In the genomic region with DNA sequence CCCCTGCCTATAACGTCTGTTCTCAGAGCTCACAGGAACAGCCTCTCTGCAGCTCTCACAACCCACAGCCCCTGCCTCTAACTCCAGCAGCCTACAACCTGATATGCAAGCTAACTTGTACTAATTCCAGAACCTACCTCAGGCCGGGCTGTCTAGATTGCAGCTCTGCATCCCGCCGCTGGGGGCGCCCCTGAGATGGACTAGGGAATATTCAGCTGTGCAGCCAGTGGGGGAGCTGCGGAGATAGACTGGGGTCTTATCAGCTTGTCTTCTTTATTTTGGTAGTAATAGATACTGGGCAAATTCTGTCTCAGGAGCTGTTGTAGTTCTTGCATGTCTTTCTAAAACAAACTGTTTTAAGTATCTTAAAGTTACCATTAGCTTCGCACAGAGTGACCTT, we compare ENCODE assay signal across 9 mouse cellular contexts.
DNase-seq lines count a peak whose midpoint lies in the region; ATAC-seq lines count a peak whose summit lies in the region.
"Had no signal": no experiment of that assay in that cellular context is flagged by ENCODE, and none has a peak within 500 bp of the region (broad histone marks: within the 10 kb centered on the region; RNA-seq: fewer than 3 reads in every experiment).

No protein-coding gene starts in this region.

- peaks cover 2% of the 10 kb centered on the region; the same call in 1 of the 2 replicates for H3K9me3 ChIP-seq in liver, embryonic 11.5 days (ENCODE audit: control insufficient read depth, low read length)
- no peaks in the 10 kb centered on the region for H3K9me3 ChIP-seq in forebrain, embryonic 14.5 days (replicated peaks; ENCODE audit: control insufficient read depth, low read length)

- H3K27me3 ChIP-seq in liver, embryonic 11.5 days (replicated peaks; ENCODE audit: control insufficient read depth, insufficient read depth, low read length), result no peaks in the 10 kb centered on the region
- no peaks in the 10 kb centered on the region for H3K27me3 ChIP-seq in forebrain, embryonic 14.5 days (replicated peaks; ENCODE audit: control insufficient read depth, insufficient read depth, low read length)

- no peaks in the 10 kb centered on the region for H3K4me1 ChIP-seq in liver, embryonic 11.5 days (replicated peaks; ENCODE audit: control insufficient read depth, insufficient read depth, low read length)
- H3K4me1 ChIP-seq in forebrain, embryonic 14.5 days (ENCODE audit: control insufficient read depth, insufficient read depth, low read length), result no peaks in the 10 kb centered on the region

- H3K4me3 ChIP-seq in liver, embryonic 11.5 days (ENCODE audit: low read depth, low read length), result no peak overlapping the region
- H3K4me3 ChIP-seq in forebrain, embryonic 14.5 days (ENCODE audit: low read depth, low read length), result no peak overlapping the region

- peak; percentile 11 to 47 for DNase-seq in adrenal gland, adult (ENCODE audit: inconsistent age in 2 of 2, low spot score in 1 of 2)
- no peak for DNase-seq in adrenal gland, adult 8-10 months
- peak; percentile 35 for DNase-seq in kidney, postnatal 14 days
- no peak for DNase-seq in kidney, adult 11 months
- DNase-seq in adrenal gland, postnatal 14 days, result peak; percentile 63
- peak; percentile 38 for DNase-seq in liver, embryonic 11.5 days (ENCODE audit: low spot score)
- peak; percentile 20 to 69 for DNase-seq in spleen, postnatal 10 days (ENCODE audit: low spot score in 2 of 2)
- DNase-seq in forebrain, embryonic 14.5 days (ENCODE audit: low spot score), result no peak

- no peak overlapping the region for H3K9ac ChIP-seq in liver, embryonic 11.5 days (ENCODE audit: low read depth, low read length)
- H3K9ac ChIP-seq in forebrain, embryonic 14.5 days (ENCODE audit: low read length), result no peak overlapping the region

- WGBS in liver, embryonic 11.5 days, result 34% methylated on average over 7 of the region's 7 CpGs
- WGBS in forebrain, embryonic 14.5 days, result 37% methylated on average over 7 of the region's 7 CpGs

- H3K27ac ChIP-seq in liver, embryonic 11.5 days (ENCODE audit: low read depth, low read length), result no peak overlapping the region
- no peak overlapping the region for H3K27ac ChIP-seq in forebrain, embryonic 14.5 days (ENCODE audit: low read depth, low read length)
- H3K27ac ChIP-seq: macrophage had no signal

- ATAC-seq in liver, embryonic 11.5 days (replicated peaks; ENCODE audit: low FRiP score), result peak; percentile 77
- ATAC-seq in forebrain, embryonic 14.5 days, result no peak

- no peak overlapping the region for H3K4me2 ChIP-seq in liver, embryonic 11.5 days
- H3K4me2 ChIP-seq in forebrain, embryonic 14.5 days (ENCODE audit: low read length), result no peak overlapping the region

- H3K36me3 ChIP-seq in liver, embryonic 11.5 days (ENCODE audit: control insufficient read depth, insufficient read depth, low read length), result no peaks in the 10 kb centered on the region
- H3K36me3 ChIP-seq in forebrain, embryonic 14.5 days (ENCODE audit: control insufficient read depth, insufficient read depth, low read length), result no peaks in the 10 kb centered on the region

Comparison
In these comparisons a context has a peak if more than half of its experiments do, and no peak if none do; other contexts are left out.
1. DNase-seq: peak in adrenal gland, adult (2 of 2), kidney, postnatal 14 days (single experiment), adrenal gland, postnatal 14 days (single experiment), liver, embryonic 11.5 days (single experiment) and spleen, postnatal 10 days (2 of 2); none in adrenal gland, adult 8-10 months (single experiment), kidney, adult 11 months (single experiment) and forebrain, embryonic 14.5 days (single experiment).